Mouse (Mus musculus) CD8-positive naive resting alpha-beta T cell, adult 2 months (primary cell): ENCODE data around the gene Parp3.
"Not testable (repeated sequence)": the region's sequence is repeated elsewhere in the genome, so short reads cannot be mapped to it uniquely, and the experiment has no call there.

ENCODE experiments used
- DNase-seq, 2 experiments: peaks; one replicate each; pipeline ENCODE4 v3.0.0; 2022; ENCODE audit warnings: low read depth in 2 of 2, low spot score in 2 of 2

Parp3 gene

DNA sequence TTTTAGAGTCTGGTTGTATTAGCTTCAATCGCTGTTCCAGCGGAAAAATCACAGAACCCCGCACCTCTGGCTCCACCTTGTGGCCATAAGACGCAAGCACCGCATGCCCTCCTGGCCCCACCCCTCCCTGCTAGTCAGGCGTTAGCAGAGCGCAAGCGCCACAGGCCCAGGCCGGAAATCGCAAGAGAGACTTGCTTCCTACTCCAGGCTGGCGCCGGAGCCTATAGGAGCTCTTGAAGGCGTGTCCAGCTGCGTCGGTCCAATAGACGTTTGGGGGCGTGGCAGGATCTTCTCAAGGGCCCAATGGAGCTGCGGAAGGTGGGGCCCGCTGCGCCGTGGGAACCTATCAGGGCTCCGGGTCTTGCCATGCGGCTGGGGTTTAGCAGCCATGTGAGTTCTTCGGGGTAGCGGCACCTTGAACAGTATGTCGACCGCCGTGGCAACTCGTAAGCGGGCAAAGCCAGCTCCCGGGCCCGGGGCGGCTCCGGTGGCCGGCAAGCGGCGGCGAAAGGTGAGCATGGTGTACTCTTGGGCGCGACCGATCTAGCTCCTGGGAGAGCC lies at the start of gene Parp3:
Gene Parp3 (minus strand): TSS at position 26 of the 561 bp plus-strand sequence.
- peak; percentile 97 to 99 for DNase-seq

DNA sequence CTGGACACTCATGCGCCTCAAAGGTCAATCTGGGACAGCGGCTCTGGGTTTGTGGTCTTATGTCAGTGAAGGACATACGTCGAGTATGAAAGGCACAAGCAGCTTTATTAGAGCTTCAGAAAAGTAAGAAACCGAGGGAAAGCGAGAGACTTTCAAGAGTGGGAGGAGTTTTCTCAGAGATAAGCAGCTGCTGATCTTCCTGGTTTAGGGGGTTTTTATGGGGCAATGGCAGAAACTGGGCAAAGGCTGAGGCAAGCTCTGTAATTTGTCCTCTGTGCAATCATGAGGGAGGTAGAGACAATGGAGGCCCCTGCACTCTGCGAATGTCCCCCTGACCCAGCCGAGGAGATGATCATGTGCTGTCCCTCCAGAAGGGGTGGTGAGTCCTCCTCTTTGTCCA lies 43.2 kb upstream of the Parp3 start:
- no peak for DNase-seq

DNA sequence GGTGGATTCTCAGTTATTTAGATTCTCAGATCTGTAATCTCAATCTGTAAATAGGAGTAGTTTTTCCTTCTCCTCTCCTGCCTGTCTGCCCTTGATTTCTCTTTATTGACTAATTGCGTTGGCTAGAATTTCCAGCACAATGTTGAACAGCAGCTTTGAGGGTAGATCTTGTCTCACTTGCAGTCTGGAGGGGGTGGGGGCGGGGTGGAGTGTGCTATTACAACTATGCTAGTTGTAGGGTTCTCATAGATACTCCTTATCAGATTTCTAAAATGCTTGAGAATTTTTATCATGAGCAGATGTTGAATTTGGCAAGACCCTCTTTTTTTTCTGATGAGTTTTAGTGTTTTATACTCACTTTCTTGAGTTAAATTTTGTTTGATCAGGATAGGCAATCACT lies 42.7 kb upstream of the Parp3 start:
- no peak for DNase-seq

DNA sequence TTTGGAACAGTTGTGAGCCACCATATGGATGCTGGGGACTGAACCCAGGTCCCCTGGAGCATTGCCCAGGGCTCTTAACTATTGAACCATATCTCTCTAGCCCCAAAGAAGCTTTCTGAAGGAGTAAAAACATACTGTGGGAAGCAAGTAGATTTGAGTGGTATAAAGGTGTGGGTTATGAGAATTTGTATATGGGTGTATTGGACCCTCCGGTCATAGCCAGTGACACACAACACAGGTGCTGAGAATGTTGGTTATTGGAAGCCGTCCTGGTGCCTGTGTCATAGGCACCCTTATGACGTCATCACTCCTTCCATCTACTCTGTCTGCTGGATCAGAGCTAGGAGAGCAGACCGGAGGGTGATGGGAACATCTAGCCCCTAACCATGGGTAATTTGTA lies 37.5 kb upstream of the Parp3 start, which contains the start of gene Iqcf5:
Gene Iqcf5 (plus strand): TSS at position 301 of the 400 bp plus-strand sequence.
- no peak for DNase-seq

DNA sequence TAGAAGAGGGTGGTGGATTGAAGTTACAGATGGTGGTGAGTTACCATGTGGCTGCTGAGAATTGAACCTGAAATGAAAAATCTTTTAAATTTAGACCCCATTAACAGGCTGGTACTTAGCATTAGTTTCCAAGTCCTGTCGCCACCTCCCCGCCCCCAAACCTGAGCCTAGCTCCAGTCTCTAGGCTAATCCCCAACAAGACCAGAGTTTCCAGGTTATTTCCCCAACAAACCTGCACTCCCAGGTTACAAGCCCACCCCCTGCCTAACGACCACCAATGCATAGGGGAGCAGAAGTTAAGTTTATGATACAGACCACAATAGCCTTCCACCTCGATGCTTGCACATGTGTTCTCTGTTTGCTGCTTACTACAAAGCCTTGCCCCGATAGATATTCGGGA lies 36.8 kb upstream of the Parp3 start:
- no peak for DNase-seq

DNA sequence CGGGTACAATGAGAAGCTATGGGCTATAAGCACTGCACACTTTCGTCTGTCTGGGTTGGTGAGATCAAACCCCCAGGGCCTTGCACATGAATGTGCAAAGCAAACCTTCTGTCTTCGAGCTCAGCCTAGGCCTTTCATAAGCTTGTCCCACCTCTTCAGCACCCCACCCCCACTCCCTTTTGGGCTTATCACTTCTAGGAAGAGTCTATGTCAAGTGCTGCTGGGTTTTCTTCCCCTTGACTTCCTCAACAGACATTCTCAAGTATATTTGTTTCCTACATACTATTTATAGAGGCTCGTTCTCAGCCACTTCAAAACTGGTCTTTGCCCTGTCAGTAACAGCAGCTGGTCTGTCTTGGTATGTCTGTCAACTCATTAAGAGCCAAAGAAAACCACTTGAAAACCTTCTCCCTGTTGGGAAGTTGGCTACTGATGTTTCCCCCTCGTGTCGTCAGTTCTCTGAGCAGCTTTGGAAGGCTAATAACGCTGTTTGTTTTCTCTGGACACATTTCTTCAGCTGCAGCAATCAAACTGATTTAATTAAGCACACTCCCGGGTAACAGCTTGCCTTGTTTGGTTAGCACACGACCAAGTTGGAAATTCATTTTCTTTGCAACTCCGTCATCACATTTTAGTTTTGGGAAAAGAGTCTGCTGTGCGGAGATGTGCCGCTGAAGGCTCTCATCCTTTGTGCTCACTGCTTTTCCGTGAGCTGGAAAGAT lies 36.1 kb upstream of the Parp3 start:
- no peak for DNase-seq

DNA sequence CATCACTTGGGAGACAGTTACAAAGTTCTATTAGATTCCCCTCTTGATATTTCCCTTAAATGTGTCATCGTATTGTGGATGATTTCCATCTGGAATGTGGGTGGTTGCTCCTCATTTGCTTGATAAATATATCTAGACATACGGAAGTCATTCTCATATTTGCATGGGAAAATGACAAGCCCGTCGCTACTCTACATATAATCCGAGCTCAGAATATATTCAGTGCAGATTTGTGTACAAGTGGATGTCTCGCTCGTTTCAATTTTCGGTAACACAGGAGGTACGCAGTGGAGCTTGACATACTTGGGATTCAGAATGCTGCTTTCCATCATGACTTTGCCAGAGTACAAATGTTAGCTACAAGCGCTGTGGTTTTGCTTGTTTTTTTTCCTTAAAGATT lies 32.6 kb upstream of the Parp3 start:
- no peak for DNase-seq

DNA sequence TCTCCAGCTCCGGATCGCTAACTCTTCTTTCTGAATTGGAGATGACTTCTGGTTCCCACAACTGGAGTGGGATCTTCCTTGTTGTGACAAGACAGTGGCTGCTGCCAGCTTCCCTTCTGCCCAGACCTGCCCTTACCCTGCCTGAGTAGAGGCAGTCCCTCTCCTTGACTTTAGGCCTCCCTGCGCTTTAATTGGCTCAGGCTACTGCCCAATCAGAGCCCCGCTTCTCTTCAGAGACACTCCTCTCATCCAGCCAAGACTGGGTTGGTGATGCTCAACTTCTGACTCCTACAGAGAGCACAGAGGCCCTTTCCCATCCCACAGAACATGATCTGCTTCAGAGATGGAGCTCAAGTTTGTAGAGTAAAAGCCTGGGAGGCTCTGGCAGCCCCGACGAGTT lies 27.5 kb upstream of the Parp3 start:
- no peak for DNase-seq

DNA sequence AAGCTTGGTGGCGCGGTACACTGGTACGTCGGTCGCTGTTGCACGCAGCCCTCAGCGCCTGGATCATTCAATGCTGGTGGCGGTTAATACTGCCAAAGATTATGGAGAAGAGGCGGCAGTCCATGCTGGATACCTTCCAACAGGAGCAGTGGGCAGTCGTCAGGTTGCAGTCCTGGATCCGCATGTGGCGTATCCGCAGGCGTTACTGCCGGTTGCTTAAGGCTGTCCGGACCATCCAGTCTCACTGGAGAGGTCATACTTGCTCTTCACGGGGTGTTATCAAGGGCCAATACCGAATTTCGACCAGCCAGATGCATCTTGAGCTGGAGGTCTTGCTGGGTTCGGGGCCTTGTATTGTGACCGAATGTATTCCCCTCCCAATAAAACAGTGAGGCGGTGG lies 25.1 kb upstream of the Parp3 start:
- DNase-seq, result no peak

DNA sequence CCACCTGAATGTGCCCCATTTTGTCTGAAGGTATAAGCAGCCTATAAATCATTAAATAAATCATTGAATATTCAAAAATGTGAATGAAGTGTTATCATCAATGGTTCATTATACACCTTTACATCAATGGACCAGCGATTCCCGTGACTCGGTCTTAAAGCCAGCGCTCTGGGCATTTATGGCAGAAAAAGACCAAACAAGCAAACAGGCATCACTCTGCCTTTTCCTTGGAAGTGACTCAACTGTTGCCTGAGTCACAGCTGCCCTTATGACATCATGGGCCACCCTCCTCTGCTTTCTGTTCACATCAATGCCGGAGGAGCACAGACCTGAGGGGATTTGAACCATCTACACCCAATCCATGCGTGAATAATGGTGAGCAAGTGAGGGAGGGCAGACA lies 22.9 kb upstream of the Parp3 start, which contains the start of gene Iqcf1:
Gene Iqcf1 (plus strand): TSS at position 301 of the 400 bp plus-strand sequence.
- DNase-seq, result no peak

DNA sequence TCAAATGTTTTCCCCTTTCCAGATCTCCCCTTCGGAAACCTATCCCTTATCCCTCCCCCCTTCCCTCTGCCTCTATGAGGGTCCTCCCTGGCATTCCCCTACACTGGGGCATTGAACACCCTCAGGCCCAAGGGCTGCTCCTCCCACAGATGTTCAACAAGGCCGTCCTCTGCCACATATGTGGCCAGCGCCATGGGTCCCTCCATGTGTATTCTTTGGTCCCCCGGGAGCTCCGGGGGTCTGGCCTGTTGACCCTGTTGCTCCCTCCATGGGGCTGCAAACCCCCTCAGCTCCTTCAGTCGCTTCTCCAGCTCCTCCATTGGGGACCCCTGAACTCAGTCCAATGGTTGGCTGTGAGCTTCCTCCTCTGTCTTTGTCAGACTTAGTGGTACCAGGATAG lies 10.9 kb upstream of the Parp3 start:
- DNase-seq, result not testable (repeated sequence)

DNA sequence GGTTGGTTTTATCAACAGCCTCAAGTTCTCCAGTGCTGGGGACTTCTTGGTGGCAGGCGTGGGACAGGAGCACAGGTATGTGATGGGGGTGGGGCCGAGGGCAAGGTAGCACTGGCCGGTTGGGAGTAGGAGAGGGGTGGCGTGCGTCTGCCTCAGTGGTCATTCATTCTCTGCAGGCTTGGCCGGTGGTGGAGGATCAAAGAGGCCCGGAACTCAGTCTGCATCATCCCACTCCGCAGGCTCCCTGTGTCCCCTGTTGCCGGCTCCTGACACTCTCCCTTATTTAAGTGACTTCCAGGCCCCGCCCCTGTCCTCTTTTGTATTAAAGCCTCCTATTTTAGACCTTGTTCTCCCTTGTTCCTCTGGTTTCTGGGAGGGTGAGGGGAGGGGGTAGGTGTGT lies 8.3 kb upstream of the Parp3 start:
- DNase-seq, result no peak

DNA sequence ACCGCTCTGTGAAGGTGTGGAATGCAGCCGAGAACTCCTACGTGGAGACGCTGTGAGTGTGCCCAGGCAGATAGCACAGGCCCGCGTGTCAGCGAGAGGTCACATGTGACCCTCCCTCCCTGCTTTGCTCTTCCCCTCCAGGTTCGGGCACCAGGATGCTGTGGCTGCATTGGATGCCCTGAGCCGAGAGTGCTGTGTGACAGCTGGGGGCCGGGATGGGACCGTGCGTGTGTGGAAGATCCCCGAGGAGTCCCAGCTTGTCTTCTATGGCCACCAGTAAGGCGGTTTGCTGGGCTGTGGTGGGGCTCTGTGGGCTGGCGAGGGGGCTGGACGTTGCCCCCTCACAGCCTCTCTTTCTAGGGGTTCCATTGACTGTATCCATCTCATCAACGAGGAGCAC lies 6.9 kb upstream of the Parp3 start:
- DNase-seq, result no peak

DNA sequence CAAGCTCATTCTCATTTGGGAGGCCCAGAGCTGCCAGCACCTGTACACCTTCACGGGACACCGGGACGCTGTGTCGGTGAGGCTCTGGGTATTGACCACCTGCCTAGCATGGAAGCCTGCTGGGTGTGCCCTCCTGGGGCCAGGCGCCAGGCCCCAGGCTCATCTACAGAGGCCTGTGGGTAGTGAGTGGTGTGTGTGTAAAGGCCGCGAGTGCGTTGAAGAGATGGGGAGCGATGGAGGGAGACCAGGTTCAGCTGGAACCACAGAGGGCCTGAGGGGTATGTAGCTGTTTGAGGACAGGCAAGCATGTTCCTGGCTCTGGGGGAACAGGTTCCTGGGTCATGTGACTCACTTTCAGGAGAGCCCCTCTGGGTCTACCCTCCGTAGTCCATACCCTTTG lies 6.4 kb upstream of the Parp3 start:
- DNase-seq, result no peak

DNA sequence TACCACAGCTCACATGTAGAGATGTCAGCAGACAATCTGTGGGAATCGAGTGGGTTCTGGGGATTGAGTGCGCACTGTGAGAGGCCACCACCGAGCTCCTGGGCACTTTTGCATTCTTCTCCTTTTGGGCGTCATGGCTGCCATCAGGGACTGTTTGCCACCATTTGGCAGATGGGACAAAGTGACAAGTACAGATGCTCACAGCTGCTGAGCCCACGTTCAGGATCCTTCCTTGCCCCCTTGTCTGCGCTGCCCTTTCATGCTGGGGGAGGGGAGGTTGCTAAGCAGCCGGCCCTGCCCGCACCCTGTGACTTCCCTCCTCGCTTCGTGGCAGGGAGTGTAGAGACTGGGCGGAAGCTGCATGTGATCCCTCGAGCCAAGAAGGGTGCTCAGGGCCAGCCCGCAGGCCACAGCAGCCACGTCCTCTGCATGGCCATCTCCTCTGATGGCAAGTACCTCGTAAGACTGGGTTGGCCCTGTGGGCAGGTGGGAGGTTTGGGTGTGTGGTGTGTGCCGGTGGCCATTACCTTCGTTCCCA lies 5.9 kb upstream of the Parp3 start:
- DNase-seq, result no peak

DNA sequence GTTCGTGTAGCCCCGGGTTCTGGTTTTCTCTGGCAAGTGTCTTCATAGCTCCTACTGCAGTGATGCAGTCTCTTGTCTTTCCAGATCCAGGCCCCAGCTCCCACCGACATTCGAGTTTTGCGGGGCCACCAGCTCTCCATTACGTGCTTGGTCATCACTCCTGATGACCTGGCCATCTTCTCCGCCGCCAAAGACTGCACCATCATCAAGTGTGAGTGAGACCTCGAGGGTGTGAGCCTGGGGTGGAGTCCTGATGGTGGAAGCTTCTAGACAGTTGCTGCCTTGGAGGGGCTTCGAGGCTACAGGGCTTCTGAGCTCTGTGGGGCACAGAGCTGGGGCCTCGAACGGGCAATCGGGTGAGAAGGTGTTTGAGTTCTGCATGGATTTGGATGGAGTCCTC lies 4.9 kb upstream of the Parp3 start:
- DNase-seq, result no peak

DNA sequence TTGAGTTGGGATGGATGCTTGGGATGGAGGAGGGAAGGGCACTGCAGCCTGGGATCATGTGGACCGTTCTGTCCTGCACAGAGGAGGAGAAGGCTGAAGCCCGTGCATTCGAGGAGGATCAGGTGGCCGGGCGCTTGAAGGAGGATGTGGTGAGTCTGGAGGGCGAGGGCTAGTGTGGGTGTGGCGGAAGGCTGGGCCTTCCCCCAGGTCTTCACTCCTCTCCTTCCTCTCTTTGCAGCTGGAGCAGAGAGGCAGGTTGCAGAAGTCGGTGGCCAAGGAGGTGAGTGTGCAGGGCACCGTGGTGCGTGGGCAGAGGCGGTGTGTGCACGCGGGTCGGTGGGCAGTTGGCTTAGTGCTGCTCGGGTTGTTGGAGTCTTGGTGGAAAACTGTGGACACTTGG lies 4.3 kb upstream of the Parp3 start:
- no peak for DNase-seq

DNA sequence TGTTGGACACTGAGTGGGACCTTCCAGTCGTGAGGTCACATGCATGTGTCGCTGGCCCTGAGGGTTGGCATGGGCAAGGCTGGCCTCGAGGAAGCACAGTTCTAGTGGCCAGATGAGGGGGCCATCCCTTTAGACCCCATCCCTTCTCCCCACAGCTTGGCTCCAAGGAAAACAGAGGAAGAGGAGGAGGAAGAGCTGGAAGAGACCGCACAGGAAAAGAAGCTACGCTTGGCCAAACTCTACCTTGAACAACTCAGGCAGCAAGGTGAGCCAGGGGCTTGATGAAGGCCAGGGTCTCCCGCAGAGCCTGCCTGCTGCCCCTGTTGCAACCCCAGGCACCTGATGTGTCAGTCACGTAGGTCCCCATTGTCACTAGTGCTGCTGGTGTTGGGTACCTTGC lies 3.8 kb upstream of the Parp3 start:
- no peak for DNase-seq

DNA sequence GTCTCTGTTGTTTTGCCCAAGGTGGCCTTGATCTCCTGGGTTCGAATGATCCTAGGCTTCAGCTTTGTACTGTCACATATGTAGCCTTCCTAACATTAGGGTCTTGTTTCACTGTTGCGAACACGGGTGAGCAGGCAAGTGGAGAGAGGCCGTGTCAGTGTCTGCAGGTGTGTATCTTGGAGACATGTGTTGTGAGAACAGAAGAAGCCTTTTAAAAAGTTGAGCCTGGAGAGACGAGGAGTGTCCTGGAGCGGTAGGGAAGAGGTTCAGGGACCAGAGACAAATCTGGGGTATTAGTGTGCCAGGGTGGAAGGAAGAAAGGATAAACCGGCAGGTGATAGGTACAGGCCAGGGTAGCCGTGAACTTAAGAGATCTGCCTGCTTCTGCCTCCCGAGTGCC lies 1.4 kb upstream of the Parp3 start:
- no peak for DNase-seq

DNA sequence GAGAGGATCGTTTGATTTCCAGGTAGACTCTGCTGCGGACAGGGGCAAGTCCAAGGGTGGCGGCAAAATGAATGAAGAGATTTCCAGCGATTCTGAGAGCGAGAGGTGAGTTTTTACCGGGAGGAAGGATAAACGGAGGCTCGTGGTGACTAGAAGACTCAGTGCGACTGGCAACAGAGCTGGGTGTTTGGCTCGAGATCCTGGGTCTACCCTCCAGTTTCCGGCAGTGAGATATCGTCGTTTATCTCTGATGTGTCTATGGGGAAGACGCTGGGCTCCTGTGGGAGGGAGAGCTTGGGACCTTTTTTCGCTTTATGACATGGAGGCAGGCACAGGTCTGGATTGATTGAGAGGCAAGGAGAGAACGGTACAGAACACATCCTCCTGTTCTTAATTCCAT lies 900 bp upstream of the Parp3 start:
- DNase-seq, result no peak

DNA sequence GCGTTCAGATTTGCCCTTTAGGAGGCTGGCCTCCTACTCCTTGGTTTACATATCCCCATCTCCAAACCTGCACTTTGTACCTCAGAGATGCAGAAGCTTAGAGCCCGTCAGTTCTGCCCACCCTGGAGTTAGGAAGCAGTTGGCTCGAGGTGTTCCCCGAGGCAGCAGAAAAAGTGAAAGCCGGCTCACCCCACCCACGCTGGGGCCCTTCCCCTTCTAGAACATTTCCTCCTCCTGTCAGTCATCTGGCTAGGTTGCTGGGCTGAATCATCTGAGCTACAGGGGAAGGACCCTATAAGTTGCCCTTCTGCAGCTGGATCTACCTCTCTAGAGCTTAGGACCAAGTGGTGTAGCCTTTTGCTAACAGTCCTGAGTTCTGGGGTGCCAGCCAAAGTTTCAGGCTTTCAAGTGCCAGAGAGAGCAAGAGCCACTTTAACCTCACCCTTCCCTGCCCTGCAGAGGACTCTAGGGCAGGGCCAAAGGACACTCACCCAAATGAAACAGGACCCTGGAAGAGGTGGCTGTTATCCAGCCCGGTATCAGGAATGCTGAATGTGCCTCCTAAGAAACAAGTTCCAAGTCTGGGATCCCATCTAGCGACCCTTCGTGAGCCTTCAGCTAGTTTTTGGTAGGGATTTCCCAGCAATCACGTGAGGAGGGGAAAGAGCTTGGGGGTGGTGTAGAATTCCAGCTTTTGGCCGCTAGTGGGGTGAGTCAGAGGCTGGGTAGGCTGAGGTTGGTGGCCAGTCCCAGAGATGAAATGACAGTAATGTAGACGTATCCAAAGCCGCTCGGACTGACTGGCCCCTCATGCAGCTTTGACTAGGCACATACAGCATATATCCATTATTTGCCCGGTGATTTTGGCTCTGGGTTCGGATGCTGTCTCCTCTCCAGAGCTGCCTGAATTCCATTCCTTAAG lies 486 bp downstream of the Parp3 start:
- DNase-seq, result peak; percentile 40 to 58

DNA sequence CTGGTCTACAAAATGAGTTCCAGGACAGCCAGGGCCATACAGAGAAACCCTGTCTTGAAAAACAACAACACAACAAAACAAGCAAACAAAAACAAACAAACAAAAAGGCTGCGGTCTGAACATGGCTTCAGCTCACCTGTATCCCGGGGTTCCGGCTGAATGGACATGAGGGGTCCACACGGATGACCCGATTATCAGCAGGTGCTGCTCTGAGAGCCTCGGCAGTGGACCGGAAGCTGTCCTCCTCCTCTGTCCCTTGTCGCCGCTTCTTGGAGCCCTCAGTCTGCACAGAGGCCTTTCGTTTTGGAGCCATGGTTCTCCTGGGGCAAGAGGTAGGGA lies 1.1 kb downstream of the Parp3 start, which contains the start of gene Rrp9:
Gene Rrp9 (plus strand): TSS at position 301 of the 339 bp plus-strand sequence.
- no peak for DNase-seq
